Mouse (Mus musculus): ENCODE measurements around the gene Ccm2.

- TF ChIP-seq CTCF (IDR thresholded peaks at IDR 0.05; ENCODE audit: borderline replicate concordance, insufficient read depth, low read depth, low read length) (no peak), POLR2A (IDR thresholded peaks at IDR 0.05; ENCODE audit: borderline replicate concordance, insufficient read depth, low read length) (no peak)
Measured at GRCm38 (mm10) chr11:6615250-6616205, 68.8 kb downstream of the Ccm2 start.

Measured in cerebellum, adult 2 months (tissue).